Mouse (Mus musculus): ENCODE results near the gene Egln1.

- TF ChIP-seq CTCF (conservative IDR thresholded peaks at IDR 0.05; ENCODE audit: low read length) (no peak), POU5F1 (IDR thresholded peaks at IDR 0.05; ENCODE audit: borderline replicate concordance, low read length) (no peak)
These were observed 27.5 kb downstream of the Egln1 start for GRCm38 (mm10) chr8:124921369-124922279.

All from E14TG2a.4 (cell line).